Mouse (Mus musculus): ENCODE results near the gene Sp1.

GRCm38 (mm10) chr15:102455993-102456392, 50.0 kb downstream of the Sp1 start:
- TF ChIP-seq CTCF (IDR thresholded peaks at IDR 0.05; ENCODE audit: low read depth) (peak; percentile 30), EP300 (IDR thresholded peaks at IDR 0.05; ENCODE audit: low read depth) (no peak)

All from heart, postnatal 0 days (tissue).